Mouse (Mus musculus): ENCODE measurements around the gene Pgd.
"Not testable (repeated sequence)": the region's sequence is repeated elsewhere in the genome, so short reads cannot be mapped to it uniquely, and the experiment has no call there.

Pgd gene

DNA sequence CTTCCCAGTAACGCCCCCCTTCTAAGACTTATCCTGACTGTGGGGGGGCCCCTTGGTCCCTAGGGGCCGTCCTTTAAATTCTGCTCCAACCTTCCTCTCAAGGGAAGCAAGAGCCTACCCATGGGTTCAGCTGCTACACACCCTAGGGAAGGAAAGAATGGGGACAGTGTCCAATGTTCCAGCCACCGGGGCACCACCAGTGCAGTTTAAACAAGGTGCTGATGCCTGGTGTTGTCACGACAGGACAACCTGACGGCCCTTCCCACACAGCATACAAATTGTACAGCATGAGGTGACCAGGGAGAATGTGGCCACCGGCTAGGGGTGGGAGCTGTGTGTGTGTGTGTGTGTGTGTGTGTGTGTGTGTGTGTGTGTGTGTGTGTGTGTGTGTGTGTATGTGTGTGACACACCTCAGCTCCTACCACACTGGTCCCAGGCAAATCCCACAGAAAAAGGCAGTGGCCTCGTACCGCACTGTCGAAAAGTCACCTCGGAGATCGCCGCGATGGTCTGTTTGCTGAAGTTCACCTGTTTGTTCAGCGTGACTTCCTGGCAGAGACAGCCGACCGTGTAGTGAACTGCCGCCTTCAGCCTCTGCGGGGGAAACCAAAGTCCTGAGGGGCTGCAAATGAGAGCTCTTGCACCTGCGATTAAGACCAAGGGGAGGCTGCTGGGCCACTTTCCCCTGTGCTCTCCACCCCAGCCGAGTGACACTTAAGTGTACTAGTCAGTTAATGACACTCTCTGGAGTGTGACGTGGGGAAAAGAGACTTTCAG lies 34.6 kb downstream of the Pgd start:
- no peak for DNase-seq (ENCODE audit: low spot score)

DNA sequence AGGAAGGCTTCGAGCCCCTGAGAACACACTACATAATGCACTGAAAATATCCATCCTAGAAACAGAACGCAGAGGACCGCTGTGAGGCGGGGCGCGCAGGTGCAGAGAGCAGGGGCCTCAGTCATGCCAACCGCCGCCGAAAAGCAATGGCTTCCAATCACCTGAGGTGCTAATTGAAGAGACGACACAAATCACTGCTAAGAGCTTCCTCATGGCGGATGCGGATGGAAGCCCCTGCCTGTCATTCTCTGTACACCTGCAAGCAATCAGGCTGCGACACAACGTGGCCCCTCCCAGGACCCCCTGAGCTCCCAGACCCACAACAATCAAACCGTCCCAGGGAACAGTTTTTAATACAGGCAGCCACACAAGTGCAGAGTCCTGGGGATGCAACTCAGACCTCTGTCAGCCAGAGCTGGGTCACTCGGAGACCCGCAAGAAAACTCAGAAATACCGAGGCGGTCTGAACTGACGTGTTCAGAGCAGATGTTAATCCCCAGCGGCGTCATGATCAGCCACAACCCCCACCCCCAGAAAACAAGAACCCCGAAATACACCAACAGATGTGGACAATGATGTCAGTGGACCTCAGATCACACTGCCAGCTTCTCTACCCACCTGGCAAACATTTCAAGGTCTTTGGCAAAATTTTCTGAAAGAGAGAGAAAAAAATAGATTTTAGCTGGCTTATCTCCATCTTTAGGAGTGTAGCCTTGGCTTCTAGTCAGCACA lies 35.4 kb downstream of the Pgd start:
- no peak for DNase-seq (ENCODE audit: low spot score)

- no peak for DNase-seq (ENCODE audit: low spot score)
Measured at GRCm38 (mm10) chr4:149128467-149128866, 38.1 kb downstream of the Pgd start.

DNA sequence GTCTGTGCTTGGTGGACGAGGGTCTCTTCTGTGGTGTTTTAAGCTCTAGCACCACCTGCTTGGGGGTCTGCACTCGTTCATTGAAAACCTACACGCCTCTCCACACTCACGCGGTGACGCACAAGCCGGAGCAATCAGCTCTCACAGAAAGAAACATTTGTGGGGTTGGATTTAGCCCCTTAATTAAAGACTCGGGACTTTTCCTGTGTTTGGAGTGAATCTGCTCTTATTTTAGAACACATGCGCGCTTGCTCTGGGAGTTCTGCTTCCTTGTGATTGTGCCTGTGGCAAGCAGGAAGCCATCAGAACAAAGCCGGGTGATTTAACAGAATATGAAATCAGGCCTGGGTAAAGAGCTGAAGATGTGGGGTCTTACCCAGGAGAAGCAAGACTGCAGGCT lies 39.9 kb downstream of the Pgd start, which contains the start of gene Cort:
Cort (minus strand) TSS at position 101 of the 400 bp plus-strand sequence.
- no peak for DNase-seq (ENCODE audit: low spot score)

DNA sequence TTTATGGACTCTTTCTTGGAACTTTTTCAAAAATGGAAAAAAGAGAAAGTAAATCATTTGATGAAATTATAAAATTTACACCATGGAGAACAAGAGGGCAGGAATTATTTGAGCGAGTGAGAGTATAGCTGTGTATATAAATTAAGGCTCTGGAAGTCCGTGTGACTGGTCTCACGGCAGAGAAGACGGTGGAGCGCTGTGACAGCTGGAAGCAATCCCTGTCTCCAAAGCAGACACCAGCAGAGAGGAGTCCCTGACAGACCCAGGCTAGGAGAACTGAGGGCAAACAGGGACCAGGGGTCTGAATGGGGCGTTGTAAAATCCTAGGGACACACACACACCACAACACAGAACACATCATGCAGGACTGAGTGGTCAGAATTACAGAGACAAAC lies 40.5 kb downstream of the Pgd start:
- DNase-seq (ENCODE audit: low spot score) = no peak

GRCm38 (mm10) chr4:149125341-149126114 lies 41.0 kb downstream of the Pgd start:
- no peak for DNase-seq (ENCODE audit: low spot score)

- DNase-seq (ENCODE audit: low spot score) = no peak
Measured at GRCm38 (mm10) chr4:149123432-149123831, 43.1 kb downstream of the Pgd start.

GRCm38 (mm10) chr4:149119978-149120562 lies 46.5 kb downstream of the Pgd start:
- DNase-seq (ENCODE audit: low spot score) = not testable (repeated sequence)

GRCm38 (mm10) chr4:149103875-149104561 lies 62.6 kb downstream of the Pgd start, which contains the start of gene Dffa:
Gene Dffa, plus strand, starts transcription at chr4:149104146.
- peak; percentile 92 for DNase-seq (ENCODE audit: low spot score)

GRCm38 (mm10) chr4:149101456-149101855 lies 65.1 kb downstream of the Pgd start:
- no peak for DNase-seq (ENCODE audit: low spot score)

GRCm38 (mm10) chr4:149100449-149100848 lies 66.1 kb downstream of the Pgd start:
- not testable (repeated sequence) for DNase-seq (ENCODE audit: low spot score)

Measured in testis, postnatal 14 days (tissue).